15 mouse cellular contexts compared by ENCODE assay signal in the genomic region with DNA sequence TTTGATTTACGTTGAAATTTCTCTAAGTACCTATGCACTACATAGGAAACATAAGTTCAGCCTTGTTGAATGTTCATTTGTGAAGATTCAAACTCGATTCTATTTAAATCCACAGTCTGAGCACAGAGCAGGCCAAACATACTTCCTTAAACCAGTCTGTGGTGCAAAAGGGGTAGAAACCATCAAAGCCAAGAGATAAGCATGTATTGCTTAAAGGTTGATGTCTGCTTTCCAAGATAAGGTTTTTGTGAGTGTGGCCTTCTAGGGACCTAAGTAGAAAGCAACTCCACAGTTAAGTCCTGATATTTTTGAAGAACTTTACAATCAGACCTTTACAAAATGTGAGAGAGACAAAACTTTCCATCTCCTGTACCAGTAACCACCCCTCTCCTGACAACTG.
"Had no signal": no experiment of that assay in that cellular context is flagged by ENCODE, and none has a peak within 500 bp of the region (broad histone marks: within the 10 kb centered on the region; RNA-seq: fewer than 3 reads in every experiment).

No protein-coding gene starts in this region.

- H3K27me3 ChIP-seq: lung, embryonic 15.5 days; neural tube, embryonic 15.5 days; stomach, embryonic 15.5 days had no signal

- H3K4me3 ChIP-seq: left cerebral cortex, adult 2 months; limb, embryonic 10.5 days; lung, embryonic 15.5 days; midbrain, embryonic 10.5 days; myocyte; neural tube, embryonic 15.5 days; stomach, embryonic 15.5 days had no signal

- H3K4me1 ChIP-seq: limb, embryonic 10.5 days; lung, embryonic 15.5 days; midbrain, embryonic 10.5 days; neural tube, embryonic 15.5 days; stomach, embryonic 15.5 days had no signal

- DNase-seq: kidney, adult 11 months; kidney, postnatal 14 days; lung, postnatal 14 days; midbrain, embryonic 14.5 days; right cerebral cortex, postnatal 4 days; thymus, adult 2 months; thymus, postnatal 36 days had no signal

- H3K27ac ChIP-seq: left cerebral cortex, adult 2 months; limb, embryonic 10.5 days; lung, embryonic 15.5 days; macrophage; midbrain, embryonic 10.5 days; neural tube, embryonic 15.5 days; stomach, embryonic 15.5 days had no signal

- H3K36me3 ChIP-seq: limb, embryonic 10.5 days; lung, embryonic 15.5 days; midbrain, embryonic 10.5 days; neural tube, embryonic 15.5 days; stomach, embryonic 15.5 days had no signal
